Mouse (Mus musculus): ENCODE results near the gene Avp. TPM values are rescaled to one million over a fixed set of nuclear protein-coding genes. Genes with fewer than 3 reads are reported as not detected.
"Not testable (repeated sequence)": the region's sequence is repeated elsewhere in the genome, so short reads cannot be mapped to it uniquely, and the experiment has no call there.

Gene Avp
- polyA plus RNA-seq, 1 experiment from 2014 or later, result not detected

GRCm38 (mm10) chr2:130589157-130589556 lies 6.8 kb upstream of the Avp start:
- H3K36me3 ChIP-seq, result peaks cover 29% of the 10 kb centered on the region
- no peak overlapping the region for H3K4me2 ChIP-seq
- H3K9me3 ChIP-seq (replicated peaks), result no peaks in the 10 kb centered on the region
- H3K27me3 ChIP-seq, result no peaks in the 10 kb centered on the region
- 75% methylated on average over 4 of the region's 4 CpGs for WGBS
- H3K4me3 ChIP-seq (replicated peaks), result no peak overlapping the region
- no peak overlapping the region for H3K27ac ChIP-seq
- H3K9ac ChIP-seq, result no peak overlapping the region
- ATAC-seq (replicated peaks; ENCODE audit: low FRiP score), result no peak
- H3K4me1 ChIP-seq, result no peaks in the 10 kb centered on the region

- no peaks in the 10 kb centered on the region for H3K4me1 ChIP-seq
- no peak overlapping the region for H3K9ac ChIP-seq
- no peak for ATAC-seq (replicated peaks; ENCODE audit: low FRiP score)
- no peaks in the 10 kb centered on the region for H3K9me3 ChIP-seq (replicated peaks)
- peaks cover 26% of the 10 kb centered on the region for H3K36me3 ChIP-seq
- H3K27ac ChIP-seq, result no peak overlapping the region
- H3K4me3 ChIP-seq (replicated peaks), result no peak overlapping the region
- WGBS, result 85% methylated on average over 2 of the region's 2 CpGs
- H3K4me2 ChIP-seq, result no peak overlapping the region
- H3K27me3 ChIP-seq, result no peaks in the 10 kb centered on the region
Measured at GRCm38 (mm10) chr2:130588373-130588772, 6.0 kb upstream of the Avp start.

GRCm38 (mm10) chr2:130586016-130586415 lies 3.7 kb upstream of the Avp start:
- no peak for ATAC-seq (replicated peaks; ENCODE audit: low FRiP score)
- 83% methylated on average over 6 of the region's 6 CpGs for WGBS

GRCm38 (mm10) chr2:130583902-130584560 lies 1.7 kb upstream of the Avp start:
- no peak overlapping the region for H3K27ac ChIP-seq
- WGBS, result 78% methylated on average over 10 of the region's 10 CpGs
- H3K4me3 ChIP-seq (replicated peaks), result no peak overlapping the region
- peaks cover 43% of the 10 kb centered on the region for H3K27me3 ChIP-seq
- H3K4me1 ChIP-seq, result peaks cover 16% of the 10 kb centered on the region
- no peak overlapping the region for H3K9ac ChIP-seq
- no peaks in the 10 kb centered on the region for H3K36me3 ChIP-seq
- ATAC-seq (replicated peaks; ENCODE audit: low FRiP score), result no peak
- H3K9me3 ChIP-seq (replicated peaks), result no peaks in the 10 kb centered on the region
- no peak overlapping the region for H3K4me2 ChIP-seq

More at GRCm38 (mm10) chr2:130586016-130586415, 3.7 kb upstream of the Avp start:
- Histone ChIP-seq H3K4me1 (peaks cover 3% of the 10 kb centered on the region), H3K27me3 (peaks cover 23% of the 10 kb centered on the region), H3K36me3 (peaks cover 13% of the 10 kb centered on the region), H3K4me2 (no peak overlapping the region), H3K9me3 (replicated peaks) (no peaks in the 10 kb centered on the region), H3K9ac (no peak overlapping the region), H3K4me3 (replicated peaks) (no peak overlapping the region), H3K27ac (no peak overlapping the region)

GRCm38 (mm10) chr2:130581201-130581600 lies 1.2 kb downstream of the Avp start:
- Histone ChIP-seq H3K36me3 (no peaks in the 10 kb centered on the region), H3K4me3 (replicated peaks) (peak overlapping the region; percentile 39), H3K27ac (no peak overlapping the region), H3K9ac (0 out of 2 replicates have a peak overlapping the region, but pooled peaks have one; percentile 23), H3K27me3 (peaks cover 71% of the 10 kb centered on the region), H3K4me2 (peak overlapping the region; percentile 63), H3K9me3 (replicated peaks) (no peaks in the 10 kb centered on the region), H3K4me1 (peaks cover 32% of the 10 kb centered on the region)
- ATAC-seq (replicated peaks; ENCODE audit: low FRiP score), result no peak
- 3% methylated on average over 16 of the region's 16 CpGs for WGBS

- ATAC-seq (replicated peaks; ENCODE audit: low FRiP score), result no peak
- Histone ChIP-seq H3K4me3 (replicated peaks) (no peak overlapping the region; the same call in 1 of the 2 replicates), H3K9ac (no peak overlapping the region), H3K9me3 (replicated peaks) (no peaks in the 10 kb centered on the region), H3K4me1 (peaks cover 35% of the 10 kb centered on the region), H3K4me2 (no peak overlapping the region), H3K27me3 (peaks cover 85% of the 10 kb centered on the region), H3K36me3 (no peaks in the 10 kb centered on the region), H3K27ac (no peak overlapping the region)
- 9% methylated on average over 8 of the region's 8 CpGs for WGBS
Measured at GRCm38 (mm10) chr2:130579791-130580190, 2.6 kb downstream of the Avp start.

GRCm38 (mm10) chr2:130578148-130578547 lies 4.2 kb downstream of the Avp start:
- WGBS, result 9% methylated on average over 11 of the region's 11 CpGs
- no peak for ATAC-seq (replicated peaks; ENCODE audit: low FRiP score)
- Histone ChIP-seq H3K9ac (no peak overlapping the region), H3K27ac (no peak overlapping the region), H3K4me1 (peaks cover 35% of the 10 kb centered on the region), H3K36me3 (no peaks in the 10 kb centered on the region), H3K4me2 (no peak overlapping the region), H3K27me3 (peaks cover 84% of the 10 kb centered on the region), H3K9me3 (replicated peaks) (no peaks in the 10 kb centered on the region), H3K4me3 (replicated peaks) (no peak overlapping the region)

GRCm38 (mm10) chr2:130577632-130578031 lies 4.7 kb downstream of the Avp start:
- H3K4me3 ChIP-seq (replicated peaks), result no peak overlapping the region; the same call in 1 of the 2 replicates
- ATAC-seq (replicated peaks; ENCODE audit: low FRiP score), result peak; percentile 41; the same call in 1 of the 2 replicates
- no peaks in the 10 kb centered on the region for H3K36me3 ChIP-seq
- H3K9ac ChIP-seq, result no peak overlapping the region
- WGBS, result 5% methylated on average over 12 of the region's 12 CpGs
- peak overlapping the region; percentile 60; the same call in 1 of the 2 replicates for H3K4me2 ChIP-seq
- peaks cover 35% of the 10 kb centered on the region for H3K4me1 ChIP-seq
- H3K27ac ChIP-seq, result no peak overlapping the region
- no peaks in the 10 kb centered on the region for H3K9me3 ChIP-seq (replicated peaks)
- peaks cover 78% of the 10 kb centered on the region for H3K27me3 ChIP-seq

GRCm38 (mm10) chr2:130577021-130577420 lies 5.3 kb downstream of the Avp start:
- H3K9me3 ChIP-seq (replicated peaks), result no peaks in the 10 kb centered on the region
- WGBS, result 2% methylated on average over 9 of the region's 9 CpGs

GRCm38 (mm10) chr2:130576564-130576963 lies 5.8 kb downstream of the Avp start:
- H3K4me2 ChIP-seq, result peak overlapping the region; percentile 60
- H3K36me3 ChIP-seq; H3K9me3 ChIP-seq (replicated peaks); H3K27ac ChIP-seq; ATAC-seq (replicated peaks; ENCODE audit: low FRiP score): not testable (repeated sequence)
- H3K9ac ChIP-seq, result 0 out of 2 replicates have a peak overlapping the region, but pooled peaks have one; percentile 12
- H3K27me3 ChIP-seq, result peaks cover 68% of the 10 kb centered on the region
- H3K4me1 ChIP-seq, result peaks cover 35% of the 10 kb centered on the region
- WGBS, result under 1% methylated on average over 32 of the region's 32 CpGs
- peak overlapping the region; percentile 34 for H3K4me3 ChIP-seq (replicated peaks)

More at GRCm38 (mm10) chr2:130577021-130577420, 5.3 kb downstream of the Avp start:
- peak overlapping the region; percentile 60 for H3K4me2 ChIP-seq
- peaks cover 72% of the 10 kb centered on the region for H3K27me3 ChIP-seq
- no peak overlapping the region for H3K27ac ChIP-seq
- H3K4me1 ChIP-seq, result peaks cover 35% of the 10 kb centered on the region
- peak overlapping the region; percentile 34 for H3K4me3 ChIP-seq (replicated peaks)
- 0 out of 2 replicates have a peak overlapping the region, but pooled peaks have one; percentile 12 for H3K9ac ChIP-seq
- no peaks in the 10 kb centered on the region for H3K36me3 ChIP-seq
- ATAC-seq (replicated peaks; ENCODE audit: low FRiP score), result no peak

- WGBS, result 43% methylated on average over 9 of the region's 9 CpGs
- peak within 1 kb of the TSS; percentile 34 for H3K4me3 ChIP-seq (replicated peaks)
- no peaks in the 10 kb centered on the region for H3K9me3 ChIP-seq (replicated peaks)
- H3K9ac ChIP-seq, result 0 out of 2 replicates have a peak within 1 kb of the TSS, but pooled peaks have one; percentile 12
- H3K27ac ChIP-seq, result no peak within 1 kb of the TSS
- ATAC-seq (replicated peaks; ENCODE audit: low FRiP score), result no peak
- H3K36me3 ChIP-seq, result no peaks in the 10 kb centered on the region
- H3K27me3 ChIP-seq, result peaks cover 61% of the 10 kb centered on the region
- H3K4me2 ChIP-seq, result peak within 1 kb of the TSS; percentile 60
- H3K4me1 ChIP-seq, result peaks cover 31% of the 10 kb centered on the region
Measured at GRCm38 (mm10) chr2:130575873-130576272, 6.5 kb downstream of the Avp start, which contains the start of gene Oxt. TSS of gene Oxt (plus strand) at chr2:130576173.

GRCm38 (mm10) chr2:130574960-130575359 lies 7.4 kb downstream of the Avp start:
- H3K27me3 ChIP-seq, result peaks cover 52% of the 10 kb centered on the region
- WGBS, result 84% methylated on average over 5 of the region's 5 CpGs
- H3K27ac ChIP-seq, result no peak overlapping the region

More at GRCm38 (mm10) chr2:130574960-130575359, 7.4 kb downstream of the Avp start:
- Histone ChIP-seq H3K9me3 (replicated peaks) (no peaks in the 10 kb centered on the region), H3K36me3 (no peaks in the 10 kb centered on the region), H3K9ac (no peak overlapping the region), H3K4me1 (peaks cover 22% of the 10 kb centered on the region), H3K4me3 (replicated peaks) (no peak overlapping the region), H3K4me2 (no peak overlapping the region)
- no peak for ATAC-seq (replicated peaks; ENCODE audit: low FRiP score)

Data from kidney, embryonic 15.5 days (tissue).